Mouse (Mus musculus) embryo, embryonic 10 days (tissue): ENCODE measurements around the gene Eras.
"Not testable (repeated sequence)": the region's sequence is repeated elsewhere in the genome, so short reads cannot be mapped to it uniquely, and the experiment has no call there.

Experiments used
- DNase-seq: peaks from one replicate; pipeline ENCODE4 v3.0.0-alpha.2; 2015; ENCODE audit warnings: low spot score

The Eras gene

GRCm38 (mm10) chrX:7910473-7910872 lies 17.9 kb downstream of the Eras start:
- no peak for DNase-seq

- DNase-seq: not testable (repeated sequence)
Measured at GRCm38 (mm10) chrX:7909242-7909641, 19.2 kb downstream of the Eras start, which contains the start of gene Gm10490. Gm10490 (plus strand) TSS chrX:7909542.

GRCm38 (mm10) chrX:7907735-7908134 lies 20.7 kb downstream of the Eras start, which contains the start of gene Gm10491:
Gm10491 (minus strand) TSS chrX:7907835.
- no peak for DNase-seq

GRCm38 (mm10) chrX:7904441-7904840 lies 24.0 kb downstream of the Eras start:
- DNase-seq: no peak

GRCm38 (mm10) chrX:7898880-7899874 lies 29.2 kb downstream of the Eras start, which contains the start of the genes Pqbp1 and Timm17b:
Pqbp1 (minus strand) TSS chrX:7899269.
Timm17b (plus strand) TSS chrX:7899357.
- peak; percentile 96 for DNase-seq

GRCm38 (mm10) chrX:7898211-7898610 lies 30.2 kb downstream of the Eras start:
- DNase-seq: no peak

GRCm38 (mm10) chrX:7883841-7884567 lies 44.4 kb downstream of the Eras start, which contains the start of gene Slc35a2:
Slc35a2 (plus strand) TSS chrX:7884028.
- DNase-seq: peak; percentile 89

- DNase-seq: peak; percentile 84
Measured at GRCm38 (mm10) chrX:7879819-7880218, 48.6 kb downstream of the Eras start.

GRCm38 (mm10) chrX:7878495-7878894 lies 49.9 kb downstream of the Eras start:
- no peak for DNase-seq

- DNase-seq: peak; percentile 87
Measured at GRCm38 (mm10) chrX:7878007-7878419, 50.4 kb downstream of the Eras start, which contains the start of gene Pim2. Pim2 (plus strand) TSS chrX:7878262.
